Mouse (Mus musculus) CH12.LX (cell line): ENCODE measurements around the gene Gnai2. TPM values are rescaled to one million over a fixed set of nuclear protein-coding genes. Genes with fewer than 3 reads are reported as not detected.

Experiments used
- DNase-seq: peaks from one replicate; pipeline ENCODE4 v3.0.0-alpha.2; 2013; ENCODE audit errors: extremely low read depth
- H3K27ac ChIP-seq: 2 replicates; pipeline ENCODE4 v1.5.1; 2012; ENCODE audit warnings: low read depth, mild to moderate bottlenecking, control low read depth, moderate library complexity; ENCODE audit not compliant: insufficient read depth
- H3K27me3 ChIP-seq: replicated peaks from 2 replicates; pipeline ENCODE3; 2012; ENCODE audit warnings: inconsistent platforms
- H3K36me3 ChIP-seq, 2 experiments: replicated peaks in 1 of 2; 2 replicates each; pipeline versions ENCODE3 to v1.6.1; 2012; ENCODE audit warnings: inconsistent platforms in 1 of 2, low read length in 1 of 2, mild to moderate bottlenecking in 1 of 2, mixed read lengths in 1 of 2, moderate library complexity in 1 of 2; ENCODE audit not compliant: control insufficient read depth in 1 of 2, insufficient read depth in 1 of 2
- H3K4me1 ChIP-seq, 2 experiments: 2 replicates each; pipeline ENCODE4 v1.6.1; 2012; ENCODE audit warnings: inconsistent platforms in 1 of 2, moderate library complexity in 1 of 2; ENCODE audit not compliant: insufficient read depth in 2 of 2, control insufficient read depth in 1 of 2
- H3K4me2 ChIP-seq: 2 replicates; pipeline ENCODE4 v1.6.1; 2012; ENCODE audit warnings: low read depth, mild to moderate bottlenecking, control low read depth; ENCODE audit not compliant: poor library complexity, insufficient read depth, severe bottlenecking
- H3K4me3 ChIP-seq, 3 experiments: fragments of 150-350 bp in 1 of 3; sonication (generic) in 1 of 3; replicated peaks in 1 of 3; 2 replicates each; pipeline versions ENCODE3 to v1.5.1; 2011 to 2012; ENCODE audit warnings: low read depth in 2 of 3, low read length in 2 of 3, mild to moderate bottlenecking in 2 of 3, moderate library complexity in 2 of 3, control low read depth in 1 of 3, improper control_type of control experiment in 1 of 3, inconsistent platforms in 1 of 3, mixed read lengths in 1 of 3; ENCODE audit not compliant: poor library complexity in 1 of 3
- H3K79me2 ChIP-seq: replicated peaks from 2 replicates; pipeline ENCODE4 v1.6.1; 2012; ENCODE audit warnings: mild to moderate bottlenecking, moderate library complexity; ENCODE audit not compliant: control insufficient read depth, poor library complexity, insufficient read depth, severe bottlenecking; ENCODE audit errors: extremely low read depth
- H3K9ac ChIP-seq: 2 replicates; pipeline ENCODE4 v1.6.1; 2012; ENCODE audit warnings: low read depth, mild to moderate bottlenecking, control low read depth, moderate library complexity; ENCODE audit not compliant: insufficient read depth
- H3K9me3 ChIP-seq: replicated peaks from 2 replicates; pipeline ENCODE3; 2012; ENCODE audit warnings: low read length, inconsistent platforms, mixed read lengths
- BHLHE40 ChIP-seq: IDR thresholded peaks from 2 replicates; pipeline ENCODE4 v1.6.1; 2011; ENCODE audit warnings: mild to moderate bottlenecking, low read depth, low read length, improper control_type of control experiment
- ELF1 ChIP-seq: IDR thresholded peaks from 2 replicates; pipeline ENCODE4 v1.6.1; 2014; ENCODE audit warnings: low read depth, mild to moderate bottlenecking, inconsistent platforms, low read length, improper control_type of control experiment
- EP300 ChIP-seq: IDR thresholded peaks from 2 replicates; pipeline ENCODE4 v1.6.1; 2011; ENCODE audit warnings: low read length, improper control_type of control experiment
- GABPA ChIP-seq: IDR thresholded peaks from 2 replicates; pipeline ENCODE4 v1.6.1; 2012; ENCODE audit warnings: low read depth, low read length, improper control_type of control experiment, inconsistent platforms; ENCODE audit not compliant: insufficient replicate concordance
- HCFC1 ChIP-seq: IDR thresholded peaks from 2 replicates; pipeline ENCODE4 v1.6.1; 2012; ENCODE audit warnings: low read depth, mild to moderate bottlenecking, inconsistent platforms, low read length, improper control_type of control experiment
- MAFK ChIP-seq: IDR thresholded peaks from 2 replicates; pipeline ENCODE4 v1.6.1; 2011; ENCODE audit warnings: low read length, improper control_type of control experiment; ENCODE audit not compliant: insufficient replicate concordance
- MAX ChIP-seq: IDR thresholded peaks from 2 replicates; pipeline ENCODE4 v1.6.1; 2011; ENCODE audit warnings: low read length, improper control_type of control experiment
- MAZ ChIP-seq: IDR thresholded peaks from 2 replicates; pipeline ENCODE4 v1.6.1; 2012; ENCODE audit warnings: low read depth, mild to moderate bottlenecking, inconsistent platforms, low read length, improper control_type of control experiment, moderate library complexity
- MEF2A ChIP-seq: IDR thresholded peaks from 2 replicates; pipeline ENCODE4 v1.6.1; 2014; ENCODE audit warnings: low read depth, mild to moderate bottlenecking, inconsistent platforms, low read length, improper control_type of control experiment, borderline replicate concordance
- MXI1 ChIP-seq: IDR thresholded peaks from 2 replicates; pipeline ENCODE4 v1.6.1; 2011; ENCODE audit warnings: mild to moderate bottlenecking, low read depth, low read length, improper control_type of control experiment
- NELFE ChIP-seq: IDR thresholded peaks from 2 replicates; pipeline ENCODE4 v1.6.1; 2011; ENCODE audit warnings: low read depth, low read length, improper control_type of control experiment
- POLR2AphosphoS2 ChIP-seq: IDR thresholded peaks from 2 replicates; pipeline ENCODE4 v1.6.1; 2011; ENCODE audit warnings: low read depth, low read length, improper control_type of control experiment
- TCF12 ChIP-seq: IDR thresholded peaks from 2 replicates; pipeline ENCODE4 v1.6.1; 2014; ENCODE audit warnings: low read depth, mild to moderate bottlenecking, inconsistent platforms, low read length, improper control_type of control experiment
- UBTF ChIP-seq: IDR thresholded peaks from 2 replicates; pipeline ENCODE4 v1.6.1; 2012; ENCODE audit warnings: low read depth, mild to moderate bottlenecking, inconsistent platforms, low read length, improper control_type of control experiment, moderate library complexity
- USF1 ChIP-seq: IDR thresholded peaks from 2 replicates; pipeline ENCODE4 v1.6.1; 2014; ENCODE audit warnings: low read depth, mild to moderate bottlenecking, inconsistent platforms, low read length, improper control_type of control experiment
- USF2 ChIP-seq: conservative IDR thresholded peaks from 2 replicates; pipeline ENCODE4 v1.6.1; 2011; ENCODE audit warnings: low read depth, low read length, improper control_type of control experiment
- ZMIZ1 ChIP-seq: IDR thresholded peaks from 2 replicates; pipeline ENCODE4 v1.6.1; 2012; ENCODE audit warnings: low read depth, mild to moderate bottlenecking, inconsistent platforms, low read length, improper control_type of control experiment
- dilution Hi-C: fragments of 300-500 bp; cut with MboI; formaldehyde crosslinking; loops from 2 replicates; pipeline ENCODE4 v1.14.3; 2020; ENCODE audit warnings: low sequenced_read_pairs; ENCODE audit not compliant: extremely low pct_unique_long_range_greater_than_20kb, extremely low pct_ligation_motif_present
- in situ Hi-C: fragments of 300-500 bp; cut with MboI; formaldehyde crosslinking; loops from 3 replicates; pipeline ENCODE4 v1.14.3; 2019; ENCODE audit warnings: low sequenced_read_pairs, low pct_ligation_motif_present, low pct_unique_long_range_greater_than_20kb, mixed read lengths
- polyA plus RNA-seq: library from polyadenylated mRNA; unstranded; fragments of >175 nt; gene quantifications from 2 replicates; pipeline ENCODE4 v1.2.1, GENCODE M21; 2012; ENCODE audit warnings: low read depth; ENCODE audit not compliant: insufficient read length
- total RNA-seq, 2 experiments: library from RNA; depleted of rRNA; stranded (reverse); fragments of 300-350 nt in 1 of 2; fragments of >200 nt in 1 of 2; gene quantifications; 2 replicates each; pipeline ENCODE4 v1.2.3; 2012 to 2014

The Gnai2 gene
- total and polyA plus RNA-seq, 3 experiments = 86.2 to 262 (median 154) TPM

DNA sequence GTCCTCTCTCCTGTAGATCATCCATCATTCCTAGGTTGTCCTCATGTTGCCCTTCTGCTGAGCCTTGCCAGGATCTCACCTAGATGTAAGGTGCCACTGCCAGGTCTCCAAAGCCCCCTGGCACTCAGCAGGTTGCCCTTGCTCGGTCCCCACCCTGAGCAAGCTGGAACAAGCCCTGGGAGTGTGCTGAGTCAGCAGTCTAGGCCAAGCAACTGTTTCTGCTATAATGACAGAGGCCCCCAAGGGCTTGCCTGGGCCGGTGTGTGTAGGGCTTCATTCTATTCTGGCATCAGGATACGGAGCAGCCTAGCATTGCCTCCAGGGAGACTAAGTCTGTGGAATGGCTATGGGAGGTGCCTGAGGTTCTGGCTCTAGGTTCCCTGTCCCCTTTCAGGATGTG lies 25.6 kb upstream of the Gnai2 start:
- dilution Hi-C loops = no loop called here
- in situ Hi-C loops = no loop called here

DNA sequence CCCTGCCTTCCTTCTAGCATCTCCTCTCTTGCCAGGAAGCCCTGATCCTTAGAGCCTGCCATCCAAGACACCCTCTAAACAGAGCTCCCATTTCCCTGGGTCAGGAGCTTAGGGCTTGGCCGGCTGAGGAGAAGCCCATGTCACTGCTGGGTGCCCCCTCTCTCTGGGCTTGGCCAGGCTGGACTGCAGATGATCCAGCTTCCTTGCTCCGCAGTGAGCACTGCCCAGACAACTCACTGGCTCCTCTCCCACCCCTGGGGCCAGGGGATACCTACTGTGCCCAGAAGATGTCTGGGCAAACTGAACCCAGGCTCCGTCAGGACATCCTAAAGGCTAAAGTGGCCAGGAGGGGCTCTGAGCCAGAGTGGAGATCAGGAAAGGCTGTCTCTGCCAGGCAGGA lies 24.8 kb upstream of the Gnai2 start:
- no peaks in the 10 kb centered on the region for H3K36me3 ChIP-seq
- no peak for TF ChIP-seq HCFC1
- no peak for TF ChIP-seq UBTF
- TF ChIP-seq EP300 = no peak
- TF ChIP-seq ZMIZ1 = no peak
- no peak for TF ChIP-seq USF2
- TF ChIP-seq GABPA = no peak
- no peak for TF ChIP-seq MAZ
- no peak for TF ChIP-seq NELFE
- TF ChIP-seq MEF2A = no peak
- TF ChIP-seq TCF12 = no peak
- TF ChIP-seq USF1 = no peak
- no peak for TF ChIP-seq MAX
- TF ChIP-seq POLR2AphosphoS2 = no peak
- no peak for TF ChIP-seq MXI1
- no peak for TF ChIP-seq ELF1
- TF ChIP-seq, all 38 proteins: peak for 0
- H3K9me3 ChIP-seq = no peaks in the 10 kb centered on the region
- no peak overlapping the region for H3K9ac ChIP-seq
- H3K4me3 ChIP-seq = no peak overlapping the region
- H3K27ac ChIP-seq = no peak overlapping the region
- dilution Hi-C loops (no loop called here), in situ Hi-C loops (no loop called here)
- peaks cover 91% of the 10 kb centered on the region for H3K27me3 ChIP-seq
- H3K4me2 ChIP-seq = no peak overlapping the region
- DNase-seq = no peak
- peaks cover 13 to 18% of the 10 kb centered on the region in 2 experiments for H3K4me1 ChIP-seq
- no peaks in the 10 kb centered on the region for H3K79me2 ChIP-seq

More for the DNA sequence above, 25.6 kb upstream of the Gnai2 start:
- no peak overlapping the region for H3K9ac ChIP-seq
- no peak for DNase-seq
- no peak overlapping the region for H3K4me3 ChIP-seq
- no peaks in the 10 kb centered on the region for H3K9me3 ChIP-seq
- no peak overlapping the region for H3K27ac ChIP-seq
- no peaks in the 10 kb centered on the region for H3K79me2 ChIP-seq
- peaks cover 10 to 21% of the 10 kb centered on the region in 2 experiments for H3K4me1 ChIP-seq
- H3K27me3 ChIP-seq = peaks cover 91% of the 10 kb centered on the region
- no peak overlapping the region for H3K4me2 ChIP-seq
- no peak for TF ChIP-seq BHLHE40
- peak; percentile 89 for TF ChIP-seq MAFK
- no peaks in the 10 kb centered on the region for H3K36me3 ChIP-seq
